Mouse (Mus musculus) ES-Bruce4 (cell line): Measurements from ENCODE around the gene Trim40.

Experiments
- CTCF ChIP-seq: IDR thresholded peaks from one replicate; pipeline ENCODE4 v1.8.1; 2011; ENCODE audit warnings: low read depth, low read length
- EP300 ChIP-seq: IDR thresholded peaks from 2 replicates; pipeline ENCODE4 v1.6.1; 2011; ENCODE audit warnings: low read depth, low read length; ENCODE audit not compliant: insufficient read depth
- POLR2A ChIP-seq: IDR thresholded peaks from one replicate; pipeline ENCODE4 v1.8.1; 2011; ENCODE audit warnings: low read length; ENCODE audit not compliant: insufficient read depth

DNA sequence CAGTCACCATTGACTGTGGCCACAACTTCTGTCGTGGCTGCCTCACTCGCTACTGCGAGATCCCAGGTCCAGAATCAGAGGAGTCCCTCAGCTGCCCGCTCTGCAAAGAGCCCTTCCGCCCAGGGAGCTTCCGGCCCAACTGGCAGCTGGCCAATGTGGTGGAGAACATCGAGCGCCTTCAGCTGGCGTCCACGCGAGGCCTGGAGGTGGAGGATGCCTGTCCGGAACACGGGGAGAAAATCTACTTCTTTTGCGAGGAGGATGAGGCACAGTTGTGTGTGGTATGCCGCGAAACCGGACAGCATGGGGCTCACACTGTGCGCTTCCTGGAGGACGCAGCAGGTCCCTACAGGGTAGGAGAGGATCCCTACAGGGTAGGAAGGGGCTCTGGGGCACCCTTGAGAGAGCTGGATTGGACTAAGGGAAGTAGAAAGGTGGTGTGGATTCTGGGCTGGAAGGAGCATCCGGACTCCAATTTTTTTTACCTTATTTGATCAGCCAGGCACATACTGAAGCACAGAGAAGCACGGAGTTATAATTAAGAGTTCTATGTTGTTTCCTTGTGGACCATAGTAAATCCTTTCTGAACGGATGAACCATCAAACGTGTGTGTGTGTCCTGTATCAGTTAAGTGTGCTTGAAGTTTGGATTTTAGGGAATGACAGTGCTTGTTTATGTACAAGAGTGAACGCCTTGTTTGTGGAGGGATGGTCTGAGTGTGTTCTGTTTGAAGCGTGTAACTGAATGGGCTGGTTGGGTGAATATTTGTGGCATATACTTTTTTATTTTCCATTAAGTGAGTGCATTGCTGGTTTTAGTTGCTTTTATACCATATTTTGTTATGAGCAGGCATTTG lies 19.7 kb downstream of the Trim40 start:
- TF ChIP-seq POLR2A (no peak), EP300 (no peak), CTCF (no peak)
